ENCODE assay signal across 8 mouse cellular contexts in the genomic region with DNA sequence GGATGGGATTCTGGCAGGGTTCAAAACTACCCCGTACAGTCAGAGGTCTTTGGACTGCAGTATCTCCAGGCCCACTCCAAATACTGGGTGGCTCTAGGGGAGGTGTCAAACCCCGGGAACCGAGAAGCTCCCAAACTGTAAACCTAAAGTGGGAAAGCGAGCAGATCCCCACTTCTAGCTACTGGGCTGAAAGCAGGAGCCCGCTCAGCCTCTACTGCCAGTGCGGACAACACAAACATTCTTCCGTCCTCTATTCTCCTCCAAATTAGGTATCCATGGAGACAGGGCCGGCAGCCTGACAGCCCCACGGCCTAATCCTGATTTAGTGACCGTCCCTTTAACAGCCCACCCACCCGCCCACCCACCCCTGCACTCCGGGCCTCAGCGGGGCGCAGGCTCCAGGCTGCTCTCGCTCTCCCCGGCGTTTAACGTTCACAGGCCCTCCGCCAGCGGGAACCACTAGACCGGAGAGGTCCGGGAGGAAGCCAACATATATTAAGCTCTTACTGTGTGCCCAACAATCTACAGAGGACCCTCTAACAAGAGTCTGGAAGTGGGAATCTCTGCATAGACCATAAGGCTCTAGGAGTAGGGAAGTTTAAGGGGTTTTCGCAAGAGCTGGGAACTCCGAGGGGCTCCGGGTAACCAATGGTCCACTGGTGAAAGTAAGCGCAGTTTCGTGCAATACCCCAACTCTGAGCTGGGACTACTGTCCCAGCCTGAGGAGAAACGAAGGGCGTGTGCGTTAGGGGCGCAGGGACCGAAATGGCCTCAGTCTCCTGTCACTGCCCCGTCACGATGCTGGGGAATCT. TPM values are rescaled to one million over a fixed set of nuclear protein-coding genes. Genes with fewer than 3 reads are reported as not detected.
A peak's percentile ranks its signal among the peaks of the same experiment; 100 is the strongest.
DNase-seq lines count a peak whose midpoint lies in the region; ATAC-seq and TF ChIP-seq lines count a peak whose summit lies in the region.

No protein-coding gene starts in this region.

- intact Hi-C loops in heart, adult 2 months (cut with DNase I): loop anchor here (5.0 kb wide), 1 partner anchor 40 kb away; a partner anchor contains a TSS

- no peak for DNase-seq in heart, adult 2 months
- DNase-seq in heart, postnatal 4 days: no peak
- peak; percentile 80 for DNase-seq in embryo, embryonic 11 days
- peak; percentile 59 for DNase-seq in hindbrain, postnatal 0 days (ENCODE audit: low spot score)
- DNase-seq in urinary bladder, postnatal 25 days (ENCODE audit: low spot score): no peak
- DNase-seq in testis, postnatal 14 days (ENCODE audit: low spot score): no peak

- TF ChIP-seq EP300 in heart, adult 2 months (IDR thresholded peaks at IDR 0.05; ENCODE audit: insufficient read depth, low read depth, low read length): no peak

- TF ChIP-seq POLR2A in heart, adult 2 months (IDR thresholded peaks at IDR 0.05; ENCODE audit: insufficient read depth, low read depth, low read length): no peak

- H3K4me1 ChIP-seq in heart, adult 2 months (ENCODE audit: control insufficient read depth, insufficient read depth, low read length): peaks cover 11% of the 10 kb centered on the region
- peaks cover 15% of the 10 kb centered on the region for H3K4me1 ChIP-seq in hindbrain, postnatal 0 days (ENCODE audit: insufficient read depth, low read length)

- 14% methylated on average over 34 of the region's 34 CpGs for WGBS in heart, adult 2 months
- 5% methylated on average over 34 of the region's 34 CpGs for WGBS in hindbrain, postnatal 0 days
- WGBS in macrophage (ENCODE audit: missing documents): 23% methylated on average over 33 of the region's 34 CpGs

- H3K4me2 ChIP-seq in hindbrain, postnatal 0 days (ENCODE audit: low read depth, low read length): peak overlapping the region; percentile 74

- H3K27ac ChIP-seq in heart, adult 2 months: peak overlapping the region; percentile 82
- H3K27ac ChIP-seq in hindbrain, postnatal 0 days: peak overlapping the region; percentile 79
- no peak overlapping the region for H3K27ac ChIP-seq in macrophage

- no peaks in the 10 kb centered on the region for H3K9me3 ChIP-seq in hindbrain, postnatal 0 days (ENCODE audit: low read length)

- H3K27me3 ChIP-seq in heart, adult 2 months (ENCODE audit: control insufficient read depth, insufficient read depth, low read length): no peaks in the 10 kb centered on the region
- H3K27me3 ChIP-seq in hindbrain, postnatal 0 days (ENCODE audit: insufficient read depth, low read length): no peaks in the 10 kb centered on the region

- H3K79me2 ChIP-seq in heart, adult 2 months (replicated peaks; ENCODE audit: control insufficient read depth, insufficient read depth, low read length): no peaks in the 10 kb centered on the region
- no peaks in the 10 kb centered on the region for H3K79me2 ChIP-seq in macrophage (ENCODE audit: inconsistent target)

- TF ChIP-seq CTCF in heart, adult 2 months (IDR thresholded peaks at IDR 0.05): no peak
- no peak for TF ChIP-seq CTCF in hindbrain, postnatal 0 days (IDR thresholded peaks at IDR 0.05; ENCODE audit: low read depth)

- ATAC-seq in hindbrain, postnatal 0 days: 0 out of 2 replicates have a peak, but pooled peaks have one; percentile 5
- no peak for ATAC-seq in frontal cortex, adult (ENCODE audit: low TSS enrichment)

- peak overlapping the region; percentile 92 for H3K9ac ChIP-seq in heart, adult 2 months (ENCODE audit: low read depth, low read length)
- H3K9ac ChIP-seq in hindbrain, postnatal 0 days (replicated peaks; ENCODE audit: low read length): peak overlapping the region; percentile 70

- no peaks in the 10 kb centered on the region for H3K36me3 ChIP-seq in heart, adult 2 months (ENCODE audit: control insufficient read depth, insufficient read depth, low read length)
- no peaks in the 10 kb centered on the region for H3K36me3 ChIP-seq in hindbrain, postnatal 0 days (ENCODE audit: insufficient read depth, low read length)
- H3K36me3 ChIP-seq in macrophage (ENCODE audit: inconsistent target): no peaks in the 10 kb centered on the region

- H3K4me3 ChIP-seq in heart, adult 2 months: peak overlapping the region; percentile 64
- H3K4me3 ChIP-seq in hindbrain, postnatal 0 days (ENCODE audit: low read length): peak overlapping the region; percentile 65
- H3K4me3 ChIP-seq in macrophage (ENCODE audit: inconsistent target): peak overlapping the region; percentile 16; the same call in 1 of the 2 replicates

RNA-seq across cellular contexts. Expression of a gene that starts 1.2 kb away (rescaled TPM):
- 1 to 10 TPM in 1 of 2 experiments, under 1 TPM in 1; 0.86 to 1.3 TPM for total RNA-seq in heart, adult 2 months (2021)
- 1.6 and 1.9 TPM in 2 replicates for polyA plus RNA-seq in heart, adult 2 months (2012; rRNA removed)
- 1 to 10 TPM; 3.2 to 4.2 TPM for total RNA-seq in heart, postnatal 4 days (2021)
- 2.3 and 4.0 TPM in 2 replicates for total RNA-seq in hindbrain, postnatal 0 days (2014; rRNA removed)
- 0.10 and 0.11 TPM in 2 replicates for polyA plus RNA-seq in hindbrain, postnatal 0 days (2015; fragmentation: Nextera tagmentation; extraction: Ambion mirVana)
- total RNA-seq in macrophage (2018; cell fraction: chromatin; rRNA removed): 10 to 100 TPM in 23 of 26 experiments, 1 to 10 TPM in 3; 7.6 to 24.1 (median 11.9) TPM
- total RNA-seq in macrophage (2018; cell fraction: cytosol; rRNA removed): 1 to 10 TPM; 1.2 to 5.2 (median 1.9) TPM
- 10 to 100 TPM in 5 of 26 experiments, 1 to 10 TPM in 21; 6.5 to 13.8 (median 8.6) TPM for total RNA-seq in macrophage (2018; cell fraction: nucleus; rRNA removed)
- 0.98 to 1.4 TPM (median 1.1 TPM) in 3 replicates for polyA plus RNA-seq in macrophage (2018)

RNA-seq across cellular contexts. Expression of a gene that starts 30.0 kb away (rescaled TPM):
- total RNA-seq in heart, adult 2 months (2021): not detected
- not detected in 2 replicates for polyA plus RNA-seq in heart, adult 2 months (2012; rRNA removed)
- under 1 TPM; 0.26 to 0.68 TPM for total RNA-seq in heart, postnatal 4 days (2021)
- total RNA-seq in hindbrain, postnatal 0 days (2014; rRNA removed): not detected in 2 replicates
- polyA plus RNA-seq in hindbrain, postnatal 0 days (2015; fragmentation: Nextera tagmentation; extraction: Ambion mirVana): not detected in 2 replicates
- not detected for total RNA-seq in macrophage (2018; cell fraction: chromatin; rRNA removed)
- total RNA-seq in macrophage (2018; cell fraction: cytosol; rRNA removed): not detected
- total RNA-seq in macrophage (2018; cell fraction: nucleus; rRNA removed): not detected
- not detected in 3 replicates for polyA plus RNA-seq in macrophage (2018)

RNA-seq across cellular contexts. Expression of a gene that starts 38.3 kb away (rescaled TPM):
- not detected for total RNA-seq in heart, adult 2 months (2021)
- polyA plus RNA-seq in heart, adult 2 months (2012; rRNA removed): not detected in 2 replicates
- not detected for total RNA-seq in heart, postnatal 4 days (2021)
- not detected in 2 replicates for total RNA-seq in hindbrain, postnatal 0 days (2014; rRNA removed)
- polyA plus RNA-seq in hindbrain, postnatal 0 days (2015; fragmentation: Nextera tagmentation; extraction: Ambion mirVana): not detected in 2 replicates
- total RNA-seq in macrophage (2018; cell fraction: chromatin; rRNA removed): not detected
- not detected for total RNA-seq in macrophage (2018; cell fraction: cytosol; rRNA removed)
- not detected for total RNA-seq in macrophage (2018; cell fraction: nucleus; rRNA removed)
- not detected in 3 replicates for polyA plus RNA-seq in macrophage (2018)

RNA-seq across cellular contexts. Expression of a gene that starts 51.1 kb away (rescaled TPM):
- total RNA-seq in heart, adult 2 months (2021): 10 to 100 TPM; 24.1 to 29.5 TPM
- polyA plus RNA-seq in heart, adult 2 months (2012; rRNA removed): 35.0 and 39.7 TPM in 2 replicates
- total RNA-seq in heart, postnatal 4 days (2021): 10 to 100 TPM; 20.5 to 21.7 TPM
- total RNA-seq in hindbrain, postnatal 0 days (2014; rRNA removed): 16.8 and 21.6 TPM in 2 replicates
- polyA plus RNA-seq in hindbrain, postnatal 0 days (2015; fragmentation: Nextera tagmentation; extraction: Ambion mirVana): 7.0 and 7.3 TPM in 2 replicates
- total RNA-seq in macrophage (2018; cell fraction: chromatin; rRNA removed): 10 to 100 TPM in 3 of 26 experiments, 1 to 10 TPM in 22, under 1 TPM in 1; 0.45 to 21.0 (median 6.3) TPM
- total RNA-seq in macrophage (2018; cell fraction: cytosol; rRNA removed): 10 to 100 TPM in 18 of 26 experiments, 1 to 10 TPM in 8; 6.5 to 17.7 (median 11.1) TPM
- 10 to 100 TPM in 19 of 26 experiments, 1 to 10 TPM in 7; 2.4 to 34.0 (median 11.2) TPM for total RNA-seq in macrophage (2018; cell fraction: nucleus; rRNA removed)
- polyA plus RNA-seq in macrophage (2018): 8.7 to 12.6 TPM (median 11.5 TPM) in 3 replicates

Comparison
In these comparisons a context has a peak if more than half of its experiments do, and no peak if none do; other contexts are left out.
1. DNase-seq: peak in embryo, embryonic 11 days (single experiment) and hindbrain, postnatal 0 days (single experiment); none in heart, adult 2 months (0 of 2), heart, postnatal 4 days (single experiment), urinary bladder, postnatal 25 days (single experiment) and testis, postnatal 14 days (single experiment).
2. Peak in every context shown above with its lines, with median percentiles within 50 percentile points of each other: H3K4me3 ChIP-seq.